Mouse (Mus musculus): ENCODE results near the gene Trim50. TPM values are rescaled to one million over a fixed set of nuclear protein-coding genes. Genes with fewer than 3 reads are reported as not detected.
A peak's percentile ranks its signal among the peaks of the same experiment; 100 is the strongest.
"Not testable (repeated sequence)": the region's sequence is repeated elsewhere in the genome, so short reads cannot be mapped to it uniquely, and the experiment has no call there.

The Trim50 gene
- total RNA-seq, 2 experiments from 2014 or later = 0.20 TPM; not detected in 1

DNA sequence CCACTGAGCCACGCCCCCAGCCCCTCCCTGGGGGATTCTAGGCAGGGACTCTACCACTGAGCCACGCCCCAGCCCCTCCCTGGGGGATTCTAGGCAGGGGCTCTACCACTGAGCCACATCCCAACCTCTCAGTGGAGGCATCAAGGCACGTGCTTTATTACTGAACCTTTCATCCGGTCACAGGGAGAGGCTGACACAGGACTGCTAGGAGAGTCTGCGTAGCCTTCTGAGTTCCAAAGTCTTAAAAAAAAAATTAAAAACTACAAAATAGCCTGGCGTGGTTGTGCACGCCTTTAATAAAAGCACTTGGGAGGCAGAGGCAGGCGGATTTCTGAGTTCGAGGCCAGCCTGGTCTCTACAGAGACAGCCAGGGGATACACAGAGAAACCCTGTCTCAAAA is 16.1 kb downstream of the Trim50 start:
- DNase-seq (ENCODE audit: low spot score in 2 of 2) = not testable (repeated sequence)

DNA sequence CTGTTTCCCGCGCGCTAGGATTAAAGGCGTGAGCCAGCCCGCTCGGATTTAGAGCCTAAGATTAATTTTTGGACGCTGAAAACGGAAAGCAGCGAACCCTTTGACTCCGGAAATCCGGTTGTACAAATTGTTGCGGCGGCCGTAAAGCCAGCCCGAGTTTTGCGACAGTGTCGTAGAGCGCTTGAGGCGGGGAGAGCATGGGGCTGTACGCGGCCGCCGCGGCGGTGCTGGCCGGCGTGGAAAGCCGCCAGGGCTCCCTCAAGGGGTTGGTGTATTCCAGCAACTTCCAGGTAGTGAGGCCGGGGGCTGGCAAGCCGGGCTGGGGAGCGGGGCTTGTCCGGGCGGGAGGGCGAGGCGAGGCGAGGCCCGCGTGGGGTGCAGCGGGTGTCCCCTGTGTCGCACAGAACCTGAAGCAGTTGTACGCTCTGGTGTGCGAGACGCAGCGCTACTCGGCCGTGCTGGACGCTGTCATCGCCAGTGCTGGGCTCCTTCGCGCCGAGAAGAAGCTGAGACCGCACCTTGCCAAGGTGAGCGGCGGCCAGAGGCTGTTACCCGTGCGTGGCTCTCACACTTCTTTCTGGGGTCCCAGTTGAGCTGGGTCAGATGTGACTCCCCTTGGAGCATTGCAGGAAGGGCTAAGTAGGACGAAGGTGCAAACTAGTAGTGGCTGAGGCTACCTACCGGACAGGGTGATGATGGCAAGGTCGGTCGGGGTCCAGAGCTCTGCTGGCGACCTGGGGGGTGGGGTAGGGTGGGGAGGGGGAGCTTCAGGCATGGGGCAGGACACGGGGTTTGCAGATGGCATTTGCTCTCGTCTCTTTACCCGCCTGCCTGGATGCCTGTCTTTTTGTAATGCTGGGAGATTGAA is 16.9 kb downstream of the Trim50 start, which contains the start of gene Nsun5:
Nsun5 (plus strand) TSS at position 167 of the 868 bp plus-strand sequence.
- DNase-seq (ENCODE audit: low spot score in 2 of 2) = peak; percentile 88 to 92

DNA sequence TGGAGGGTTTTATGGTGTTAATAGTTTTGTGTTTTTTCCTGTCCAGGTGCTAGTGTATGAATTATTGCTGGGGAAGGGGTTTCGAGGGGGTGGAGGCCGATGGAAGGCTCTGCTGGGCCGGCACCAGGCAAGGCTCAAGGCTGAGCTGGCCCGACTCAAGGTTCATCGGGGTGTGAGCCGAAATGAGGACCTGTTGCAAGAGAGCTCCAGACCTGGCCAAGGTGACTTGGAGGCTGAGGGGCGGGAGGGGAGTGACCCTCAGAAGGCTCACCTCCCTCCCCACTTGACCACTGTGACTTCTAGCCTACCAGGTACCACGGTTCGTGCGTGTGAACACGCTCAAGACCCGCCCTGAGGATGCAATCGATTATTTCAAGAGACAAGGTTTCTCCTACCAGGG is 18.1 kb downstream of the Trim50 start:
- DNase-seq (ENCODE audit: low spot score in 2 of 2) = no peak

DNA sequence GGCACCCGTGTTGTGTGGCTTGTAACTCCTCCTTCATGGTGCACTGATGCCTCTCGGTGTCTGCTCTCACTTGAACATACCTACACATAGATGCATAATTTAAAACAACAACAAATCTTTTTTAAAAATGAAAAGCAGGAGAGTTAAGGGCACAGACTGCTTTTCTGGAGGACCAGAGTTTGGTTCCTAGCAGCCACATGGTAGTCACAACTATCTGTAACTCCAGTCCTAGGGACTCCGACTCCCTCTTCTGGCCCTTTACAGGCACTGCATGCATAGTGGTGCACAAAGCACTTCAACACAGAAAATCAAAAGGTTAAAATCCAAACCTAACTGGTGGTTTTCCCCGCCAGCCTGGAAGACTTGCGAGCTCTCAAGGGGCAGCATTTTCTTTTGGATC is 20.5 kb downstream of the Trim50 start:
- no peak for DNase-seq (ENCODE audit: low spot score in 2 of 2)

DNA sequence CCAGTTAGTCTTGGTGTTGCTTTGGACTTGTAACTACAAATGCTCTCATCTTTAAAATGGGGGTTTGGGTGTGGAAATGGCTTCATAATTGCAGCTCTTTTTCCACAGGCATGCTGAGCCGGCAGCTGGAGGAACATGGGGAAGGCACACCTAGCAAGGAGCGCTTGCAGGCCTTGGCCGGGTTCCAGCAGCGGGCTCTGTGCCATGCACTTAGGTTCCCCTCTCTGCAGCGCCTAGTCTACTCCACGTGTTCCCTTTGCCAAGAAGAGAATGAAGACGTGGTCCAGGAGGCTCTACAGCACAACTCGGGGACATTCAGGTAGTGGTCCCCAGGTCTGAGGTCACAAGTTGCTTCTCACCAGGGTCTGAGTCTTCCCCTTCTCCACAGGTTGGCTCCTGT is 22.1 kb downstream of the Trim50 start:
- DNase-seq (ENCODE audit: low spot score in 2 of 2) = no peak

DNA sequence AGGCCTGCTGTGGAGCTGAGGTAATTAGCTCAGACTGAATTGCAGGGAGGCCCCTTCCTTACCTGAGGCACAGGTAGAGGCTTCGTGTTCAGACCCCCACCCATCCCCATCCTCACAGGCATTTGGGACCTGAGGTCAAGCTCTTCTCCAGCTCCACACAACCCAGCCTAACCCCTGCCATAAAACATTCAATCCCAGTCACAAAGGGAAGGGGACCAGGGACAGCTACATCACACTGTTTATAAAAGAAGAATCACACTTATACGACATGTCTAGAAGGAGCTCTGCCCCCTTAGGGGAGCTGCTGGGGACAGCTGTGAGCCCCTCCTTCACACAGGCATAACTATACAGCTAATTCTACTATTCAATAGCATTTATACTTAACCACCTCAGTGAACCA is 23.2 kb downstream of the Trim50 start:
- no peak for DNase-seq (ENCODE audit: low spot score in 2 of 2)

DNA sequence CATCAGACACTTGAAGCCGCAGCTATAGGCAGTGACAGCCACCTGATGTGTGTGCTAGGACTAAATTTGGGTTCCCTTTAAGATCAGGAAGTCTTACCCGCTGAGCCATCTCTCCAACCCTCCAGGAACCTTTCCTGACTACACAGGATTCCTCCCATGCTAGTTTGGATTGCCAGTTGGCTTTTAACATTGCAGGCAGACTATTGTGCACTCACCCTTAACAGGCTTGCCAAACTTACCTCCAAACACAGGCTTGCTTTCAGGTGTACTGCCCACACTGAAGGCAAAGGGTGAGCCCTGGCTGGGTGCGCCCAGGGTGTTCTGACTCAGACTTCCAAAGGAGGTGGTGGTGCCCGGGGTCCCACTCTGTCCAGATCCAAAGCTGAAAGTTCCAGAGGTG is 27.6 kb downstream of the Trim50 start:
- no peak for DNase-seq (ENCODE audit: low spot score in 2 of 2)

DNA sequence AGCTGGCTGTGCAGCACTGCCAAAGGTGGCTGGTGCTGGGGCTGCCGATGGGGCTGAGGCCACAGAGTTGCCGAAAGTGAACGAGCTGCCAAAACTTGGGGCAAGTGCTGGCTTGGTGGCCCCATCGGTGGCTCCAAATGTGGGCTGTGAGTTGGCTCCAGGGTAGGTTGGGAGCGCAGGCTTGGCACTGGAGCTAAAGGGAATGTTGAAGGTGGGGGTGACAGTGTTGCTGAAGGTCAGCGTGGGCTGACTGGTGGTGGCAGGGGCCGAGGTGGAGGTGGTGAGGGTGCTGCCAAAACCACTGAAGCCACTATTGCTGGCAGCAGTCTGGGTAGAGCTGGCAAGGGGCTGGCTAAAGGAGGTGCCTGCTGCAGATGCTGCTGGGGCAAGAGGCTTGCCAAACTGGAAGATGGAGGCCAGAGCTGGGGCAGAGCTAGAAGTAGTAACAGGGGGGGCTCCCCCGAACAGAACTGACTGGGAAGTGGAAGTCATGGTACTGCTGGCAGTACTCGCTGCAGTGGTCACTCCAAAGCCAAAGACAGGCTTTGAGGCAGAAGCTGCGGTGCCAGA is 28.3 kb downstream of the Trim50 start:
- no peak for DNase-seq (ENCODE audit: low spot score in 2 of 2)

DNA sequence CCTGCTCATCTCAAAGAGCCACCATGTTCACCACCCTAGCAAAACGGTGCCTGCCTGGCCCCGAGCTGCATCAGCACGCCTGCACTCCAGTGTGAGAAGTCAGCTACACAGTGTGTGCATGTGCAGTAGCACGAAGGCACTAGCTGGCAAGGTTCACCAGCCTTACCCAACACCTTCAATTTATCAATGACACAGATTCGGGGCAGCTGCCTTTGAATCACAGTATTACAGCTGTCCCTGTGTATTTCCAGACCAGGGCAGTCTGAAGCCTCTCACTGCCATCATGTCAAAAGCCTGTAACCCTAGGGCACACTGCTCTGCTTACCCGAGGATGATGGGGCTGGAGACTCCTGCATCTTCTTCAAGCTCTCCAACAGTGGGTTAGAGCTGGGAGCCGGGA is 29.7 kb downstream of the Trim50 start:
- no peak for DNase-seq (ENCODE audit: low spot score in 2 of 2)

DNA sequence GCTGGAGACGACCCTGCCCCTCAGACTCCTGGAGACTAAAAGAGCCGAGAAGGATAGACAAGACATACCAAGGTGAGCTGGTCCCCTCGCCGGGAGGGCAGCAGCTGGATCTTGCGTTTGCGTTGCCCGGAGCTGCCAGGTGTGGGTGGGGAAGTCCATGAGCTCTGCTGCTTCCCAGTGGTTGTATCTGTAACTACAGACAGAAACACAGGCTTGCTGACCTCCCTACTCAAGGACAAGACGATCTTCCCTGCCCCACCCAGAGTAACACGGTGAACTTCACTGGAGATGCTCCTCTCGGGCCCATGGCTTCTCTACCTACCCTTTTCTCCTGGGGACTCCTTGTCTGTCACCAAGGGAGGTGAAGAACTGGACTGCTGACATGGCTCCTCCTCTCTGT is 30.7 kb downstream of the Trim50 start:
- DNase-seq (ENCODE audit: low spot score in 2 of 2) = no peak

DNA sequence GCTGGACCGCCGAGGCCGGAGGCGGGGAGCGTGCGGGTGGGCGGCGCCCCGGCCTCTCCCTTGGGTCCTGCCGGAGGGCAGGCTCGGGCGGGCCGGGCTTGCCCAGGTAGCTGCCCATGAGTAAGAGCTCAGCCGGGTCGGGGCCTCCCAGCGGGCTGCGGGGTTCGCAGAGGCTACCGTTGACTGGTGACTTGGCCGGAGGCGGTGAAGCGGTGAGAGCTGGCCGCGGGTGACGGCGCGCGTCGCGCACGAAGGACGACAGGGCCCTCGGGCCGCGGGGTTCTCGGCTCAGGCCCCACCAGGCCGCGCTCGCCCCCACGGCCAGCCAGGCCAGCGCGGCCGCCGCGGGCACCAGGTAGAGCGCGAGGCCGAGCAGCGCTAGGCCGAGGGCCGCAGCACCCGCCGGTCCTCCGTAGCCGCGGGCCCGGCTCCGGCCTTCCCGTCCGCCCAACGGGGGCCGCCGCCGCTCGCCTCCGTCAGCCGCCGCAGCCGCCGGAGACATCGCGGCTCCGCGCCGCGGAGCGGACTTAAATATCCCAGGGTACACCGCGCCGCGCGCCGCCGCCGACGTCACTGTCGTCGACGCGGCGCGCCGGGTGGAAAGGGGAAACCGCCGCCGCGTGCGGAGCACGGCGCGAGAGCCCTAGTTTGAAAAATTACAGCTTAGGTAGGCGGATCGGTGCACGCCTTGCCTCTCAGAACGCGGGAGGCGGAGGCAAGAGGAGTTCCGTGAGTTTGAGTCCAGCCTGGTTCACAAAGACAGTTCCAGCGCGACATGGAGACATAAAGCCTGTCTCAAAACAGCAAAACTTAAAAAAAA is 41.1 kb downstream of the Trim50 start, which contains the start of gene Pom121:
Pom121 (minus strand) TSS at position 543 of the 820 bp plus-strand sequence.
- peak; percentile 65 to 71 for DNase-seq (ENCODE audit: low spot score in 2 of 2)

DNA sequence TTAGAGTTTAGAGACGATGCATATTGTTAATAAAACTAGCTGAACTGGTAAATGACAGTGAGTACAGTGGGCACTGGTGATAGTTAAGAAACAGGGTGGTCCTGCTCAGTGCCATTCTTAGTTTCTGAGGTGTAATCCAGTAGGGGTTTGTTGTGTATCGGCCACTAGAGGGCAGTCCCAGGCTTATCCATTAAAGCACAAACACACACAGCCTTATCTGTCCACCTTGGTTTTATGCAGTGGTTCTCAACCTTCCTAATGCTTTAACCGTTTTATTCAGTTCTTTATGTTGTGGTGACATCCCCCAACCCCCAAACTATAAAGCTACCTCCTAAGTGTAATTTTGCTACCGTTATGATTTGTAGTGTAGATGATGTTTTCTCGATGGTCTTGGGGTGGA is 42.7 kb downstream of the Trim50 start:
- DNase-seq (ENCODE audit: low spot score in 2 of 2) = no peak

DNA sequence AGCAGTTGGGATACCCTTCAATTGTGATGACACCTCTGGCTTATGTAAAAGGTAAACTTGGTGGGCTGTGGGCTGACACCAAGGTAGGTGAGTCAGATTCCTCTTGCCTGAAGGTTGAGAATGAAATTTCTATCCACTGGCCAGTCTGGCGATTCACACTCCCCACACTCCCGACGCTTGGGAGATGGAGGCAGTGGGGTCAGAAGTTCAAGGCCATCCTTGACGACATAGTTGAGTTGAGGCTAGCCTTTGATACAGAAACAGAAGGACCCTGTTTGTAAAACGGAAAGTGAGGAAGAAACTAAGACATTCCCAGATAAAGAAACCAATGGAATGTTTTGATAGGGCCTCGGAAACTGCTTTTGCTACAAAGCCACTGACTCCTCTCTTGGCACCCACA is 46.3 kb downstream of the Trim50 start:
- DNase-seq (ENCODE audit: low spot score in 2 of 2) = no peak

DNA sequence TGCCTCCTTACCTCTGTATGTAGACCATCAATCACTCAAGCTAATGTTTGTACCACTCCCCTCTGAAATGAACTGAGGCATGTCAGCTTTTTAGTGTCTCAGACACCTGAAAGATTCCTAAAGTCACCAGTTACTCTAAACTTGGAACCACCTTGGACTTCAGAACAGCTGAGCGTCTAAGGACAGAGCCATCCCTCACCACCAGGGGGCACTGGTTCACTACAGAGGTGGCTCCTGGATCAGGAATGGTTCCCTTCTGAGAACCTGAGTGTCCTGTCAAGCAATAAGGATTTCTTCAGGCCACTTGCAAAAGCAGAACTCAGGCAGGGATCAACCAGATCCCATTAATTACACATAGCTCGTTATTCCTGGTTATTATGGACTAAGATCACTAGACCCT is 47.1 kb downstream of the Trim50 start:
- peak; percentile 48 to 83 for DNase-seq (ENCODE audit: low spot score in 2 of 2)

DNA sequence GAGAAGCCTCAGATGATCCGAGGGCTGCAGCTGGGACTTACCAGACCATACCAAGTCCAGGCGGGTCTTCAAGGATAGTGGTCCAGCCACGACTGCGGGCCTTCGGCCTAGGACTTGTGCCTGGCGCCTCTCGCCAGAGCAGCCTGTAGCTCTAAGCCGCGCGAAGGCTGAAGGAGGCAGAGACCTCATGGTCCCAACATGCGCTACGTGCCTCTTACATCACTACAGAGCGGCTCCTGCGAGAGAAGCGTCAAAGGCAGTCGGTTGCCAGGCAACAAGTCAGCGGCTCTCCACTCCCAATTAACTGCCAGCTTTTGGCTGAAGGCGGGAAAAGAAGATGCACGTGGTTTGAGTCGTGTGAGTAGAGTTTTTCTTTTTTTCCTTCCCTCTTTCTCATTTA is 51.5 kb downstream of the Trim50 start:
- DNase-seq (ENCODE audit: low spot score in 2 of 2) = no peak

DNA sequence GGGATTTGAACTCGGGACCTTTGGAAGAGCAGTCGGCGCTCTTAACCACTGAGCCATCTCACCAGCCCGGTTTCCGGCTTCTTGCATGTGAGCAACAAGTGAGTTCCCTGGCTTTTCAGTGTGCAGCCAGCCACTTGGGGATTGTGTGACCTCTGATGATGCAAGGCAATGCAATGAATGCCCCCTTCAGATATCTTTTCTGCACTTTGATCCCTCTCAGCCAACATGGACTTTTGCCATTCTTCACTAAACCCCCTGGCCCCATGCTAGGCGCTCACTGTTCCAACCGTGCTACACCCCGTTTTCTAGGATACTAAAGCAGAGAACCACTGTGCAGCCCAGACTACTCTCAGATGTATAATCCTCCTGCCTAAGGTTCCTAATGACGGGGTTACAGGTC is 52.3 kb downstream of the Trim50 start:
- DNase-seq (ENCODE audit: low spot score in 2 of 2) = no peak

DNA sequence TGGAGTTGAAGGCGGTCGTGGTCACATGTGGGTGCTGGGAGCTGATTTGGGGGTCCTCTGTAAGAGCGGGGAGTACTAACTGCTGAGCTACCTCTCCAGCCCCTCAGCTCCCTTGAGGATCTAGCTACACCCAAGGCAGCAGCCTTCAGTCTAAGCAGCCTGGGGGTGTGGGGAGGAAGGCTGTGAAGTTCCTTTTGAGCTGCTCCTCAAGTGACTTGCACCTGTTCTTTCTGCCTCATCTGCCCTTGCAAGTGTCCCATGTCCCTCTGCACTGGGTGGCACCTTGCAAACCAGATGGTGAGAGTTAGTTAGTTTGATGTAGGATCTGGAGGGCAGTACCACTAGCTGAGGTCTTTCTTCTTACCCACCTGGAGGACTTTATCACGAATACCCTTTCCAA is 55.0 kb downstream of the Trim50 start:
- DNase-seq (ENCODE audit: low spot score in 2 of 2) = no peak

DNA sequence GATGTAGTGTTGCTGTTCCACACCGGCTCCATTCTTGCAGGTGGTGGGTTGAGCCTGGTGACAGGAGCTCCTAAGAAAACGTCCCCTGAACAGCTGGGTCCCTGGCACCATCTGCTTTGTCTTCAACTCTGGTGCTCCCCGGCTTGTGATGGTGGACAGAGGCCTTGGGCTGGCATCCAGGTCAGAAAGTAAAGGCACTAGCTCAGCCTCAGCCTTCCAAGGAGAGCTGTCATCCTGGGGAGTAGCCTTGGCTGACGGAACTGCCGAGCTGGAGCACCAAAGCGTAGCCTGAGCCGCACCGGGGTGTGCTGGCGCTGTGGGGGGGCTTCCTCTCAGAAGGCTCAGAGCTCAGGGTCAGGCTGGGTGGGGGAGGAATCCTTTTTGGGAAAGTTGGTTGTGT is 57.2 kb downstream of the Trim50 start:
- no peak for DNase-seq (ENCODE audit: low spot score in 2 of 2)

Data from adrenal gland, postnatal 4 days (tissue).